Mouse (Mus musculus) CH12.LX (cell line): ENCODE measurements around the gene Uvrag. TPM values are rescaled to one million over a fixed set of nuclear protein-coding genes. Genes with fewer than 3 reads are reported as not detected.

ENCODE experiments used
- DNase-seq: peaks from one replicate; pipeline ENCODE4 v3.0.0-alpha.2; 2013; ENCODE audit errors: extremely low read depth
- H3K27ac ChIP-seq: 2 replicates; pipeline ENCODE4 v1.5.1; 2012; ENCODE audit warnings: low read depth, mild to moderate bottlenecking, control low read depth, moderate library complexity; ENCODE audit not compliant: insufficient read depth
- H3K27me3 ChIP-seq: replicated peaks from 2 replicates; pipeline ENCODE3; 2012; ENCODE audit warnings: inconsistent platforms
- H3K36me3 ChIP-seq, 2 experiments: replicated peaks in 1 of 2; 2 replicates each; pipeline versions ENCODE3 to v1.6.1; 2012; ENCODE audit warnings: inconsistent platforms in 1 of 2, low read length in 1 of 2, mild to moderate bottlenecking in 1 of 2, mixed read lengths in 1 of 2, moderate library complexity in 1 of 2; ENCODE audit not compliant: control insufficient read depth in 1 of 2, insufficient read depth in 1 of 2
- H3K4me1 ChIP-seq, 2 experiments: 2 replicates each; pipeline ENCODE4 v1.6.1; 2012; ENCODE audit warnings: inconsistent platforms in 1 of 2, moderate library complexity in 1 of 2; ENCODE audit not compliant: insufficient read depth in 2 of 2, control insufficient read depth in 1 of 2
- H3K4me2 ChIP-seq: 2 replicates; pipeline ENCODE4 v1.6.1; 2012; ENCODE audit warnings: low read depth, mild to moderate bottlenecking, control low read depth; ENCODE audit not compliant: poor library complexity, insufficient read depth, severe bottlenecking
- H3K4me3 ChIP-seq, 3 experiments: fragments of 150-350 bp in 1 of 3; sonication (generic) in 1 of 3; replicated peaks in 1 of 3; 2 replicates each; pipeline versions ENCODE3 to v1.5.1; 2011 to 2012; ENCODE audit warnings: low read depth in 2 of 3, low read length in 2 of 3, mild to moderate bottlenecking in 2 of 3, moderate library complexity in 2 of 3, control low read depth in 1 of 3, improper control_type of control experiment in 1 of 3, inconsistent platforms in 1 of 3, mixed read lengths in 1 of 3; ENCODE audit not compliant: poor library complexity in 1 of 3
- H3K79me2 ChIP-seq: replicated peaks from 2 replicates; pipeline ENCODE4 v1.6.1; 2012; ENCODE audit warnings: mild to moderate bottlenecking, moderate library complexity; ENCODE audit not compliant: control insufficient read depth, poor library complexity, insufficient read depth, severe bottlenecking; ENCODE audit errors: extremely low read depth
- H3K9ac ChIP-seq: 2 replicates; pipeline ENCODE4 v1.6.1; 2012; ENCODE audit warnings: low read depth, mild to moderate bottlenecking, control low read depth, moderate library complexity; ENCODE audit not compliant: insufficient read depth
- H3K9me3 ChIP-seq: replicated peaks from 2 replicates; pipeline ENCODE3; 2012; ENCODE audit warnings: low read length, inconsistent platforms, mixed read lengths
- CTCF ChIP-seq, 2 experiments: IDR thresholded peaks in 1 of 2; conservative IDR thresholded peaks in 1 of 2; 2 replicates each; pipeline ENCODE4 v1.5.1; 2011 to 2012; ENCODE audit warnings: low read depth in 2 of 2, low read length in 2 of 2, improper control_type of control experiment in 1 of 2, inconsistent platforms in 1 of 2, mild to moderate bottlenecking in 1 of 2, moderate library complexity in 1 of 2
- E2F4 ChIP-seq: IDR thresholded peaks from 2 replicates; pipeline ENCODE4 v1.6.1; 2011; ENCODE audit warnings: low read depth, low read length, improper control_type of control experiment; ENCODE audit not compliant: insufficient replicate concordance
- ELF1 ChIP-seq: IDR thresholded peaks from 2 replicates; pipeline ENCODE4 v1.6.1; 2014; ENCODE audit warnings: low read depth, mild to moderate bottlenecking, inconsistent platforms, low read length, improper control_type of control experiment
- ETS1 ChIP-seq: conservative IDR thresholded peaks from 2 replicates; pipeline ENCODE4 v1.6.1; 2012; ENCODE audit warnings: low read depth, mild to moderate bottlenecking, inconsistent platforms, low read length, improper control_type of control experiment, moderate library complexity
- HCFC1 ChIP-seq: IDR thresholded peaks from 2 replicates; pipeline ENCODE4 v1.6.1; 2012; ENCODE audit warnings: low read depth, mild to moderate bottlenecking, inconsistent platforms, low read length, improper control_type of control experiment
- JUND ChIP-seq: conservative IDR thresholded peaks from 2 replicates; pipeline ENCODE4 v1.6.1; 2011; ENCODE audit warnings: low read depth, low read length, improper control_type of control experiment
- MAX ChIP-seq: IDR thresholded peaks from 2 replicates; pipeline ENCODE4 v1.6.1; 2011; ENCODE audit warnings: low read length, improper control_type of control experiment
- MYC ChIP-seq: IDR thresholded peaks from 2 replicates; pipeline ENCODE4 v1.6.1; 2011; ENCODE audit warnings: low read depth, mild to moderate bottlenecking, improper control_type of control experiment, low read length
- NRF1 ChIP-seq: IDR thresholded peaks from 2 replicates; pipeline ENCODE4 v1.6.1; 2014; ENCODE audit warnings: low read depth, mild to moderate bottlenecking, inconsistent platforms, low read length, improper control_type of control experiment, moderate library complexity
- PAX5 ChIP-seq: IDR thresholded peaks from 2 replicates; pipeline ENCODE4 v1.6.1; 2012; ENCODE audit warnings: low read length, inconsistent platforms, mixed read lengths
- POLR2A ChIP-seq: IDR thresholded peaks from 2 replicates; pipeline ENCODE4 v1.6.1; 2011; ENCODE audit warnings: low read depth, mild to moderate bottlenecking, improper control_type of control experiment, low read length
- POLR2AphosphoS2 ChIP-seq: IDR thresholded peaks from 2 replicates; pipeline ENCODE4 v1.6.1; 2011; ENCODE audit warnings: low read depth, low read length, improper control_type of control experiment
- RAD21 ChIP-seq: IDR thresholded peaks from 2 replicates; pipeline ENCODE4 v1.6.1; 2011; ENCODE audit warnings: low read depth, mild to moderate bottlenecking, low read length, improper control_type of control experiment, moderate library complexity
- SMC3 ChIP-seq: IDR thresholded peaks from 2 replicates; pipeline ENCODE4 v1.6.1; 2011; ENCODE audit warnings: low read depth, low read length, improper control_type of control experiment
- UBTF ChIP-seq: IDR thresholded peaks from 2 replicates; pipeline ENCODE4 v1.6.1; 2012; ENCODE audit warnings: low read depth, mild to moderate bottlenecking, inconsistent platforms, low read length, improper control_type of control experiment, moderate library complexity
- USF2 ChIP-seq: conservative IDR thresholded peaks from 2 replicates; pipeline ENCODE4 v1.6.1; 2011; ENCODE audit warnings: low read depth, low read length, improper control_type of control experiment
- ZC3H11A ChIP-seq: IDR thresholded peaks from 2 replicates; pipeline ENCODE4 v1.6.1; 2012; ENCODE audit warnings: low read depth, mild to moderate bottlenecking, inconsistent platforms, low read length, improper control_type of control experiment
- ZNF384 ChIP-seq: IDR thresholded peaks from 2 replicates; pipeline ENCODE4 v1.6.1; 2012; ENCODE audit warnings: low read depth, low read length, improper control_type of control experiment, inconsistent platforms
- dilution Hi-C: fragments of 300-500 bp; cut with MboI; formaldehyde crosslinking; loops from 2 replicates; pipeline ENCODE4 v1.14.3; 2020; ENCODE audit warnings: low sequenced_read_pairs; ENCODE audit not compliant: extremely low pct_unique_long_range_greater_than_20kb, extremely low pct_ligation_motif_present
- in situ Hi-C: fragments of 300-500 bp; cut with MboI; formaldehyde crosslinking; loops from 3 replicates; pipeline ENCODE4 v1.14.3; 2019; ENCODE audit warnings: low sequenced_read_pairs, low pct_ligation_motif_present, low pct_unique_long_range_greater_than_20kb, mixed read lengths
- polyA plus RNA-seq: library from polyadenylated mRNA; unstranded; fragments of >175 nt; gene quantifications from 2 replicates; pipeline ENCODE4 v1.2.1, GENCODE M21; 2012; ENCODE audit warnings: low read depth; ENCODE audit not compliant: insufficient read length
- total RNA-seq, 2 experiments: library from RNA; depleted of rRNA; stranded (reverse); fragments of 300-350 nt in 1 of 2; fragments of >200 nt in 1 of 2; gene quantifications; 2 replicates each; pipeline ENCODE4 v1.2.3; 2012 to 2014

Gene Uvrag
- total and polyA plus RNA-seq, 3 experiments: 20.6 to 47.4 (median 37.5) TPM

- H3K36me3 ChIP-seq: peaks cover 0 to 82% of the 10 kb centered on the region in 2 experiments
- in situ Hi-C loops: loop anchor here (10.0 kb wide), 1 partner anchor 340 kb away; no protein-coding TSS in a partner anchor
Observed at GRCm38 (mm10) chr7:99085249-99085648, 55.7 kb downstream of the Uvrag start.

DNA sequence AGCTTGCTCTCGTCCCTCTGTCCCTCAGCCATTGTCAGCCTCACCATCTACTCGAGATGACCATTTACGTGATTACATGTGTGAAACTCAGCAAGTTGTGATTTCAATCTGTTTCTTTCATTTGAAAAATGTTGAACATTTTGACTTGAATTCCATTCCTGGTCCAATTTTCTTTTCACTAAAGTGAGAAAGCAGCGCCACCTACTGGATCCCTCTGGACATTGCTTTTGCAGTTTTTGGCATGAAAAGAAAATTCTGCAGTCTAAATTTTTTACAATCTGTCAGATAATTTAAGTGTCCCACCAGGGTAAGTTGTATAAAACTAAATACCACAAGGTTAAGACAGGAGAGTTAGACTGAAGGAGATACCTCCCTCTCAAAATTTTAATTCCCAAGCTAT lies 61.4 kb downstream of the Uvrag start:
- Histone ChIP-seq H3K9ac (no peak overlapping the region), H3K36me3 (peaks cover 0 to 82% of the 10 kb centered on the region in 2 experiments)
- DNase-seq: no peak

More at GRCm38 (mm10) chr7:99085249-99085648, 55.7 kb downstream of the Uvrag start:
- no peak for DNase-seq
- dilution Hi-C loops: no loop called here
- TF ChIP-seq USF2 (no peak), MYC (no peak), POLR2AphosphoS2 (no peak), ZNF384 (no peak), CTCF (conservative IDR thresholded peaks at IDR 0.05 in 1 of 2, IDR thresholded peaks at IDR 0.05 in 1 of 2; ENCODE audit: low read depth in 2 of 2, low read length in 2 of 2) (no peak), ETS1 (no peak), NRF1 (no peak), ELF1 (no peak), ZC3H11A (no peak), MAX (no peak), PAX5 (no peak), E2F4 (no peak), UBTF (no peak), POLR2A (no peak)
- Histone ChIP-seq H3K9ac (no peak overlapping the region), H3K27me3 (no peaks in the 10 kb centered on the region), H3K27ac (no peak overlapping the region), H3K4me1 (peaks cover 8 to 28% of the 10 kb centered on the region in 2 experiments; a peak in 3 of 4 replicates), H3K79me2 (no peaks in the 10 kb centered on the region), H3K4me3 (no peak overlapping the region), H3K4me2 (no peak overlapping the region), H3K9me3 (no peaks in the 10 kb centered on the region)

More for the DNA sequence above, 61.4 kb downstream of the Uvrag start:
- Histone ChIP-seq H3K79me2 (no peaks in the 10 kb centered on the region), H3K4me1 (peaks cover 0 to under 1% of the 10 kb centered on the region in 2 experiments; a peak in 1 of 4 replicates), H3K27ac (no peak overlapping the region), H3K27me3 (no peaks in the 10 kb centered on the region), H3K4me2 (no peak overlapping the region), H3K4me3 (no peak overlapping the region), H3K9me3 (no peaks in the 10 kb centered on the region)
- in situ Hi-C loops: no loop called here
- dilution Hi-C loops: no loop called here
- no peak for TF ChIP-seq E2F4
- no peak for TF ChIP-seq POLR2AphosphoS2
- no peak for TF ChIP-seq HCFC1
- peak; percentile 67 to 91 for TF ChIP-seq CTCF (conservative IDR thresholded peaks at IDR 0.05 in 1 of 2, IDR thresholded peaks at IDR 0.05 in 1 of 2; ENCODE audit: low read depth in 2 of 2, low read length in 2 of 2)
- 0 out of 2 replicates have a peak, but pooled peaks have one; percentile 19 for TF ChIP-seq JUND
- TF ChIP-seq RAD21: peak; percentile 94
- TF ChIP-seq SMC3: peak; percentile 78
- TF ChIP-seq ZC3H11A: peak; percentile 47; the same call in 1 of the 2 replicates
